Mouse (Mus musculus) embryonic facial prominence, embryonic 15.5 days (tissue): ENCODE results near the gene Clasp1. TPM values are rescaled to one million over a fixed set of nuclear protein-coding genes. Genes with fewer than 3 reads are reported as not detected.

Experiments used
- ATAC-seq: fragments of 200-750 bp; cut with Nextera tagmentation; 2 replicates; pipeline ENCODE4 v1.8.0; 2017; ENCODE audit warnings: low read depth, moderate TSS enrichment; ENCODE audit not compliant: insufficient number of reproducible peaks, low FRiP score, low TSS enrichment
- H3K27ac ChIP-seq: fragments of 300-500 bp; sonication (generic); replicated peaks from 2 replicates; pipeline ENCODE4 v1.5.1; 2015; ENCODE audit warnings: mild to moderate bottlenecking, inconsistent platforms
- H3K27me3 ChIP-seq: fragments of 300-500 bp; sonication (generic); 2 replicates; pipeline ENCODE4 v1.6.1; 2015; ENCODE audit warnings: inconsistent platforms
- H3K36me3 ChIP-seq: fragments of 300-500 bp; sonication (generic); 2 replicates; pipeline ENCODE4 v1.6.1; 2015; ENCODE audit warnings: mild to moderate bottlenecking, inconsistent platforms
- H3K4me1 ChIP-seq: fragments of 300-500 bp; sonication (generic); 2 replicates; pipeline ENCODE4 v1.6.1; 2015; ENCODE audit warnings: inconsistent platforms
- H3K4me2 ChIP-seq: fragments of 300-500 bp; sonication (generic); replicated peaks from 2 replicates; pipeline ENCODE4 v1.6.1; 2015; ENCODE audit warnings: mild to moderate bottlenecking, inconsistent platforms
- H3K4me3 ChIP-seq: fragments of 300-500 bp; sonication (generic); replicated peaks from 2 replicates; pipeline ENCODE4 v1.5.1; 2015; ENCODE audit warnings: mild to moderate bottlenecking, inconsistent platforms
- H3K9ac ChIP-seq: fragments of 300-500 bp; sonication (generic); 2 replicates; pipeline ENCODE4 v1.6.1; 2015; ENCODE audit warnings: inconsistent platforms
- H3K9me3 ChIP-seq: fragments of 300-500 bp; sonication (generic); replicated peaks from 2 replicates; pipeline ENCODE4 v1.6.1; 2016; ENCODE audit warnings: inconsistent platforms
- WGBS: fragments of 180-500 bp; shearing (Covaris S2); methylation state at CpG from one replicate; pipeline ENCODE4 v1.1.7; 2015; 5-methylcytosine and 5-hydroxymethylcytosine counted together
- polyA plus RNA-seq: library from polyadenylated mRNA; unstranded; fragments of >200 nt; fragmentation: Nextera tagmentation; extraction: Ambion mirVana; gene quantifications from 2 replicates; pipeline ENCODE4 v1.2.1, GENCODE M21; 2015

Gene Clasp1
- polyA plus RNA-seq, 1 experiment from 2014 or later: 48.6 TPM

- no peak overlapping the region for H3K9ac ChIP-seq
- no peaks in the 10 kb centered on the region for H3K27me3 ChIP-seq
- no peaks in the 10 kb centered on the region for H3K4me1 ChIP-seq
- 73% methylated on average over 2 of the region's 2 CpGs for WGBS
- H3K4me2 ChIP-seq: no peak overlapping the region
- no peak overlapping the region for H3K27ac ChIP-seq
- no peak for ATAC-seq
- H3K4me3 ChIP-seq: no peak overlapping the region
- no peaks in the 10 kb centered on the region for H3K9me3 ChIP-seq
- H3K36me3 ChIP-seq: peaks cover 79% of the 10 kb centered on the region
These were observed 112.8 kb downstream of the Clasp1 start for GRCm38 (mm10) chr1:118501691-118502090.

DNA sequence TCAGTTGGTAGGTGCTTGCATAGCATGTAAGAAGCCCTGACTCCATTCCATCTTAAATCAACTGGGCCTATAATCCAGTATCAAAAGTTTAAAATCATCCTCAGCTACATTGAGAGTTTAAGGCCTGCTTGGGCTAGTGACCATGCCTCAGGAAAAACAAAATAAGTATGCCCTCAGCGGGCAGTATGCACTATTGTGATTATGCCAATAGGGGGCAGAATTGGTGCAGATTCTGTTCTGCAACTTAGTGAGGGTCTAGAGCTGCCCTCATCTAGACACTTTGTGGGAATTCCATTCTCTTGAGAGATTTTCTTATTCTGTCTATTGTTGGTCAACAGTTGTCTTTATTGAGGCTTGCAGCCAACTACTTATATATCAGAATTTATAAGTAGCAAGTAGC is 116.9 kb downstream of the Clasp1 start:
- no peak overlapping the region for H3K4me2 ChIP-seq
- ATAC-seq: no peak
- H3K4me1 ChIP-seq: no peaks in the 10 kb centered on the region
- no peak overlapping the region for H3K9ac ChIP-seq
- no peak overlapping the region for H3K27ac ChIP-seq
- WGBS: 88% methylated on average over 1 of the region's 1 CpGs
- H3K4me3 ChIP-seq: no peak overlapping the region
- no peaks in the 10 kb centered on the region for H3K27me3 ChIP-seq
- H3K36me3 ChIP-seq: peaks cover 90% of the 10 kb centered on the region
- H3K9me3 ChIP-seq: no peaks in the 10 kb centered on the region

DNA sequence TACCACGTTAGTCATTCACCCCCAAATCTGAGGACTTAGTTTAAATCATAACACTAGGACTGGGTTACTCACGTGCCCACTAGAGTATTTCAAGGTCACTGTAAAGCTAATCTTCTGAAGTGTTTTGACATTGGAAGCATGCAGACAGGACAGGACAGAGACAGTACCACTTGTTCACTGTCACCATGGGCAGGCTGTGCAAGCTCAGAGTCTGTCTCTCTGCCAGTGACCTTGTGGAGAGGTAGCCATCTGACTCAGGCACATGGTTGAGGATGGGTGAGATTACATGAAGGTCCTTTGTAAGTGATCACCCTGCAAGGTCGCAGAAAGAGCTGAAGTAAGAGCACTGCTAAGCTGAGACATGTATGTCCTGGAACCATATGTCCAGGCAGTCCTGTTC is 122.1 kb downstream of the Clasp1 start:
- no peak overlapping the region for H3K9ac ChIP-seq
- H3K4me3 ChIP-seq: no peak overlapping the region
- no peak overlapping the region for H3K27ac ChIP-seq
- peaks cover 91% of the 10 kb centered on the region for H3K36me3 ChIP-seq
- no peaks in the 10 kb centered on the region for H3K4me1 ChIP-seq
- H3K27me3 ChIP-seq: no peaks in the 10 kb centered on the region
- H3K9me3 ChIP-seq: no peaks in the 10 kb centered on the region
- WGBS: 86% methylated on average over 3 of the region's 3 CpGs
- no peak for ATAC-seq
- no peak overlapping the region for H3K4me2 ChIP-seq

- 91% methylated on average over 8 of the region's 8 CpGs for WGBS
These were observed 123.1 kb downstream of the Clasp1 start for GRCm38 (mm10) chr1:118511738-118512530.

GRCm38 (mm10) chr1:118516256-118516655 is 127.4 kb downstream of the Clasp1 start:
- no peaks in the 10 kb centered on the region for H3K27me3 ChIP-seq
- ATAC-seq: no peak
- no peaks in the 10 kb centered on the region for H3K9me3 ChIP-seq
- no peak overlapping the region for H3K4me2 ChIP-seq
- H3K36me3 ChIP-seq: peaks cover 67% of the 10 kb centered on the region
- no peak overlapping the region for H3K4me3 ChIP-seq
- H3K4me1 ChIP-seq: no peaks in the 10 kb centered on the region
- no peak overlapping the region for H3K9ac ChIP-seq
- no peak overlapping the region for H3K27ac ChIP-seq
- WGBS: 74% methylated on average over 7 of the region's 7 CpGs

More at GRCm38 (mm10) chr1:118511738-118512530, 123.1 kb downstream of the Clasp1 start:
- Histone ChIP-seq H3K4me1 (no peaks in the 10 kb centered on the region), H3K4me3 (no peak overlapping the region), H3K9me3 (no peaks in the 10 kb centered on the region), H3K36me3 (peaks cover 87% of the 10 kb centered on the region), H3K4me2 (no peak overlapping the region), H3K9ac (no peak overlapping the region), H3K27ac (no peak overlapping the region), H3K27me3 (no peaks in the 10 kb centered on the region)
- ATAC-seq: no peak

- Histone ChIP-seq H3K9me3 (no peaks in the 10 kb centered on the region), H3K27me3 (no peaks in the 10 kb centered on the region), H3K4me1 (no peaks in the 10 kb centered on the region), H3K36me3 (peaks cover 67% of the 10 kb centered on the region), H3K4me2 (no peak overlapping the region), H3K4me3 (no peak overlapping the region), H3K9ac (no peak overlapping the region), H3K27ac (no peak overlapping the region)
- 90% methylated on average over 6 of the region's 6 CpGs for WGBS
- ATAC-seq: no peak
These were observed 134.3 kb downstream of the Clasp1 start for GRCm38 (mm10) chr1:118523161-118523560.

GRCm38 (mm10) chr1:118525336-118525735 is 136.5 kb downstream of the Clasp1 start:
- no peak overlapping the region for H3K27ac ChIP-seq
- H3K9me3 ChIP-seq: no peaks in the 10 kb centered on the region
- WGBS: 66% methylated on average over 9 of the region's 9 CpGs
- H3K4me1 ChIP-seq: no peaks in the 10 kb centered on the region
- H3K4me2 ChIP-seq: no peak overlapping the region
- no peak for ATAC-seq
- no peak overlapping the region for H3K9ac ChIP-seq
- H3K4me3 ChIP-seq: no peak overlapping the region
- H3K27me3 ChIP-seq: no peaks in the 10 kb centered on the region
- H3K36me3 ChIP-seq: peaks cover 73% of the 10 kb centered on the region

DNA sequence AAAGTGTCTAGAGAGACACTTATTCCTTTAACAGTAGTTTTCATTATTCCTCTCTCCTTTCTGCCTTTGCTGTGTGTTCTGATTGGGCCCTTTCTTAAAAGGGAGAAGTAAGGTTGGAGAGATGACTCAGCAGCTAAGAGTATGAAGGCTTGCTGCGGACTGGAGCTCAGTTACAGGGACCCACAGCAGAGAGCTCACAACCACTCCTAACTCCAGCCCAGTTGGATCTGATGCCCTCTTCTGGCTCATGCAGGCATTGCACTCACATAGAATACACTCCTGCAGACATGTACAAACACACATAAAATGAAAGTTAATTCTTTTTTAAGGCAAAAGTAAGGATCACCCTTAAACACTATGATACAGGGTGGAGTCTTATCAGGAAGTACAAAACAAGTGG is 140.4 kb downstream of the Clasp1 start:
- no peak overlapping the region for H3K9ac ChIP-seq
- H3K36me3 ChIP-seq: peaks cover 76% of the 10 kb centered on the region
- H3K4me1 ChIP-seq: no peaks in the 10 kb centered on the region
- no peak overlapping the region for H3K4me3 ChIP-seq
- no peak overlapping the region for H3K27ac ChIP-seq
- no peaks in the 10 kb centered on the region for H3K27me3 ChIP-seq
- no peaks in the 10 kb centered on the region for H3K9me3 ChIP-seq
- 93% methylated on average over 1 of the region's 1 CpGs for WGBS
- no peak for ATAC-seq
- no peak overlapping the region for H3K4me2 ChIP-seq

GRCm38 (mm10) chr1:118531259-118531658 is 142.4 kb downstream of the Clasp1 start:
- Histone ChIP-seq H3K4me1 (no peaks in the 10 kb centered on the region), H3K36me3 (peaks cover 75% of the 10 kb centered on the region), H3K4me3 (no peak overlapping the region), H3K27me3 (no peaks in the 10 kb centered on the region), H3K9ac (no peak overlapping the region), H3K27ac (no peak overlapping the region), H3K4me2 (no peak overlapping the region), H3K9me3 (no peaks in the 10 kb centered on the region)
- WGBS: 87% methylated on average over 3 of the region's 3 CpGs
- ATAC-seq: no peak

GRCm38 (mm10) chr1:118536021-118536420 is 147.2 kb downstream of the Clasp1 start:
- Histone ChIP-seq H3K36me3 (peaks cover 61% of the 10 kb centered on the region), H3K27me3 (no peaks in the 10 kb centered on the region), H3K4me3 (no peak overlapping the region), H3K9me3 (no peaks in the 10 kb centered on the region), H3K4me2 (no peak overlapping the region), H3K9ac (no peak overlapping the region), H3K4me1 (no peaks in the 10 kb centered on the region), H3K27ac (no peak overlapping the region)
- ATAC-seq: no peak
- 83% methylated on average over 15 of the region's 15 CpGs for WGBS

- H3K9ac ChIP-seq: no peak overlapping the region
- H3K4me1 ChIP-seq: no peaks in the 10 kb centered on the region
- ATAC-seq: no peak
- no peak overlapping the region for H3K4me3 ChIP-seq
- no peak overlapping the region for H3K4me2 ChIP-seq
- peaks cover 65% of the 10 kb centered on the region for H3K36me3 ChIP-seq
- 0 out of 2 replicates have a peak overlapping the region, but pooled peaks have one; percentile 1 for H3K27ac ChIP-seq
- H3K27me3 ChIP-seq: no peaks in the 10 kb centered on the region
- WGBS: 72% methylated on average over 6 of the region's 6 CpGs
- H3K9me3 ChIP-seq: no peaks in the 10 kb centered on the region
These were observed 150.2 kb downstream of the Clasp1 start for GRCm38 (mm10) chr1:118539046-118539445.

DNA sequence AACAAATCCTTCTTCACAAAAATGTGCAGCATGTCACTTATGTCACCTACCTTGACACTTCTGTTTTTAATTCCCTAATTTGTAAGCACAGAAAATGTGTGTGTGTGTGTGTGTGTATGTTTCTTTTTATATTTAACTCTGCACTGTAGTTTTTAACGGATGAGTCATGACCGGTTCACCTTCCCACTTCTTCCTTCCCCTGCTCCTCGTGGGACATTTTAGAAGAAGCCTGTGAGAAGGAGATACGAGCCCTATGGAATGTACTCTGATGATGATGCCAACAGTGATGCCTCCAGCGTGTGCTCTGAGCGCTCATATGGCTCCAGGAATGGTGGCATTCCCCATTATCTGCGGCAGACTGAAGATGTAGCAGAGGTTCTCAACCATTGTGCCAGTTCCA is 154.0 kb downstream of the Clasp1 start:
- ATAC-seq: no peak
- WGBS: 88% methylated on average over 7 of the region's 7 CpGs
- Histone ChIP-seq H3K9me3 (no peaks in the 10 kb centered on the region), H3K27ac (no peak overlapping the region), H3K4me2 (no peak overlapping the region), H3K36me3 (peaks cover 75% of the 10 kb centered on the region), H3K4me3 (no peak overlapping the region), H3K4me1 (no peaks in the 10 kb centered on the region), H3K27me3 (no peaks in the 10 kb centered on the region), H3K9ac (no peak overlapping the region)
